Mouse (Mus musculus) intestine, postnatal 0 days (tissue): ENCODE measurements around the gene Odr4. TPM values are rescaled to one million over a fixed set of nuclear protein-coding genes. Genes with fewer than 3 reads are reported as not detected.

ENCODE experiments used
- ATAC-seq: fragments of 200-750 bp; cut with Nextera tagmentation; 2 replicates; pipeline ENCODE4 v1.8.0; 2017; ENCODE audit warnings: mild to moderate bottlenecking, moderate TSS enrichment, moderate library complexity
- H3K27ac ChIP-seq: fragments of 300-500 bp; sonication (generic); 2 replicates; pipeline ENCODE4 v1.5.1; 2014; ENCODE audit warnings: mild to moderate bottlenecking, low read depth, low read length, moderate library complexity
- H3K27me3 ChIP-seq: fragments of 300-500 bp; sonication (generic); replicated peaks from 2 replicates; pipeline ENCODE4 v1.6.1; 2014; ENCODE audit warnings: low read length, mixed read lengths; ENCODE audit not compliant: control insufficient read depth, insufficient read depth
- H3K36me3 ChIP-seq: fragments of 300-500 bp; sonication (generic); 2 replicates; pipeline ENCODE4 v1.6.1; 2014; ENCODE audit warnings: mild to moderate bottlenecking, moderate library complexity; ENCODE audit not compliant: control insufficient read depth, insufficient read depth
- H3K4me1 ChIP-seq: fragments of 300-500 bp; sonication (generic); replicated peaks from 2 replicates; pipeline ENCODE4 v1.6.1; 2014; ENCODE audit warnings: antibody characterized with exemption, low read length, mixed read lengths; ENCODE audit not compliant: control insufficient read depth, insufficient read depth
- H3K4me2 ChIP-seq: fragments of 300-500 bp; sonication (generic); replicated peaks from 2 replicates; pipeline ENCODE4 v1.6.1; 2014; ENCODE audit warnings: low read depth, mild to moderate bottlenecking, moderate library complexity
- H3K4me3 ChIP-seq: fragments of 300-500 bp; sonication (generic); 2 replicates; pipeline ENCODE4 v1.5.1; 2014; ENCODE audit warnings: low read depth, low read length
- H3K9ac ChIP-seq: fragments of 300-500 bp; sonication (generic); 2 replicates; pipeline ENCODE4 v1.6.1; 2014; ENCODE audit warnings: mild to moderate bottlenecking, low read depth, low read length
- H3K9me3 ChIP-seq: fragments of 300-500 bp; sonication (generic); 2 replicates; pipeline ENCODE4 v1.6.1; 2016; ENCODE audit warnings: mixed run types; ENCODE audit not compliant: control insufficient read depth
- CTCF ChIP-seq: sonication (generic); IDR thresholded peaks from 2 replicates; pipeline ENCODE4 v1.5.1; 2016; ENCODE audit warnings: low read depth, mild to moderate bottlenecking, control low read depth, antibody characterized with exemption, moderate library complexity
- WGBS: fragments of 180-500 bp; shearing (Covaris S2); extraction: QIAGEN DNeasy Blood & Tissue Kit; methylation state at CpG from one replicate; pipeline ENCODE4 v1.1.7; 2014; 5-methylcytosine and 5-hydroxymethylcytosine counted together
- polyA plus RNA-seq: library from polyadenylated mRNA; unstranded; fragments of >200 nt; fragmentation: Nextera tagmentation; extraction: Ambion mirVana; gene quantifications from 2 replicates; pipeline ENCODE4 v1.2.1, GENCODE M21; 2015

Gene Odr4
- polyA plus RNA-seq, result 29.2 and 32.9 TPM in 2 replicates

- WGBS, result under 1% methylated on average over 75 of the region's 76 CpGs
- Histone ChIP-seq H3K4me3 (peak within 1 kb of the TSS; percentile 68), H3K27ac (peak within 1 kb of the TSS; percentile 85), H3K36me3 (peaks cover 28% of the 10 kb centered on the region), H3K9me3 (no peaks in the 10 kb centered on the region), H3K4me2 (peak within 1 kb of the TSS; percentile 61), H3K9ac (peak within 1 kb of the TSS; percentile 78), H3K27me3 (no peaks in the 10 kb centered on the region), H3K4me1 (0 out of 2 replicates have a peak, but pooled peaks cover 4% of the 10 kb centered on the region)
- peak; percentile 95 for TF ChIP-seq CTCF
- peak; percentile 99 for ATAC-seq
Measured at GRCm38 (mm10) chr1:150392638-150393487, at the start of gene Odr4, which contains the start of gene Tpr. Gene Odr4, minus strand, starts transcription at chr1:150393080. Gene Tpr, plus strand, starts transcription at chr1:150392838.

GRCm38 (mm10) chr1:150441731-150442130 lies 48.9 kb upstream of the Odr4 start:
- H3K36me3 ChIP-seq, result peaks cover 74% of the 10 kb centered on the region
- TF ChIP-seq CTCF, result no peak
- H3K4me1 ChIP-seq, result no peaks in the 10 kb centered on the region
- no peak for ATAC-seq
- H3K27ac ChIP-seq, result no peak overlapping the region
- no peak overlapping the region for H3K4me2 ChIP-seq
- H3K4me3 ChIP-seq, result no peak overlapping the region
- H3K27me3 ChIP-seq, result no peaks in the 10 kb centered on the region
- no peaks in the 10 kb centered on the region for H3K9me3 ChIP-seq
- H3K9ac ChIP-seq, result no peak overlapping the region
- WGBS, result 70% methylated on average over 4 of the region's 4 CpGs

- peaks cover 76% of the 10 kb centered on the region for H3K36me3 ChIP-seq
- no peak for TF ChIP-seq CTCF
- no peak overlapping the region for H3K4me2 ChIP-seq
- H3K27me3 ChIP-seq, result no peaks in the 10 kb centered on the region
- ATAC-seq, result no peak
- no peak overlapping the region for H3K27ac ChIP-seq
- H3K4me3 ChIP-seq, result no peak overlapping the region
- WGBS, result 72% methylated on average over 3 of the region's 3 CpGs
- H3K4me1 ChIP-seq, result no peaks in the 10 kb centered on the region
- H3K9me3 ChIP-seq, result no peaks in the 10 kb centered on the region
- no peak overlapping the region for H3K9ac ChIP-seq
Measured at GRCm38 (mm10) chr1:150438641-150439040, 45.8 kb upstream of the Odr4 start.

- no peak overlapping the region for H3K4me2 ChIP-seq
- TF ChIP-seq CTCF, result no peak
- no peak for ATAC-seq
- H3K4me3 ChIP-seq, result no peak overlapping the region
- H3K9me3 ChIP-seq, result no peaks in the 10 kb centered on the region
- 79% methylated on average over 3 of the region's 3 CpGs for WGBS
- H3K4me1 ChIP-seq, result no peaks in the 10 kb centered on the region
- peaks cover 76% of the 10 kb centered on the region for H3K36me3 ChIP-seq
- no peak overlapping the region for H3K9ac ChIP-seq
- no peaks in the 10 kb centered on the region for H3K27me3 ChIP-seq
- no peak overlapping the region for H3K27ac ChIP-seq
Measured at GRCm38 (mm10) chr1:150426216-150426615, 33.3 kb upstream of the Odr4 start.

GRCm38 (mm10) chr1:150425665-150426064 lies 32.8 kb upstream of the Odr4 start:
- TF ChIP-seq CTCF, result no peak
- H3K4me3 ChIP-seq, result no peak overlapping the region
- 90% methylated on average over 9 of the region's 9 CpGs for WGBS
- peaks cover 75% of the 10 kb centered on the region for H3K36me3 ChIP-seq
- H3K4me2 ChIP-seq, result no peak overlapping the region
- no peaks in the 10 kb centered on the region for H3K4me1 ChIP-seq
- H3K27ac ChIP-seq, result peak overlapping the region; percentile 35; the same call in 1 of the 2 replicates
- H3K9ac ChIP-seq, result no peak overlapping the region
- no peaks in the 10 kb centered on the region for H3K9me3 ChIP-seq
- no peaks in the 10 kb centered on the region for H3K27me3 ChIP-seq
- ATAC-seq, result no peak

- no peaks in the 10 kb centered on the region for H3K27me3 ChIP-seq
- H3K9me3 ChIP-seq, result no peaks in the 10 kb centered on the region
- H3K4me2 ChIP-seq, result no peak overlapping the region
- ATAC-seq, result no peak
- H3K27ac ChIP-seq, result no peak overlapping the region
- no peak overlapping the region for H3K9ac ChIP-seq
- H3K4me1 ChIP-seq, result no peaks in the 10 kb centered on the region
- H3K4me3 ChIP-seq, result no peak overlapping the region
- peaks cover 73% of the 10 kb centered on the region for H3K36me3 ChIP-seq
- 94% methylated on average over 4 of the region's 4 CpGs for WGBS
- TF ChIP-seq CTCF, result no peak
Measured at GRCm38 (mm10) chr1:150418426-150418825, 25.5 kb upstream of the Odr4 start.
